Mouse (Mus musculus): ENCODE measurements at regions not wholly inside any gene's neighbourhood (a gene's known extent, or its start where the extent isn't known, plus 50 kb on each side); places are given as distances from the start of the nearest gene placed in this dataset.

DNA sequence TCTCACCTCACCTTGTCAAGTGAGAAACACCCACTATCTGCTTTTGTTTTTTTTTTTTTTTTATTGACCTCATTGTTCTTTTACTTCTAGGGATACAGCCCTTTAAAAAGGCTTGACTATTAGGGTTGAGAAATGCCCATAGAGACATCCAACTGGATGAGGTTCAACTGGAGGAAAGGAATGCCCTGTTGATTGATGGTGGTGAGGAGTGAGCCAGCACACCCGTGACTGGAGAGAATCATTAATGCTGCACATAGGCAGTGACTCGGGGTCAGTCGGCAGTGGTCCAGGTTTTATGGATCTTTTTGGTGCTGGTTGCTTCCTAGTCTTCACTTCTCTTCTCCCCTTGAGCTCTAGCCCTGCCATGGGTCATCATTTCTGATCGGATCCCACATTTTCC lies 82.9 kb upstream of the Cryz start:
- DNase-seq: no peak

DNA sequence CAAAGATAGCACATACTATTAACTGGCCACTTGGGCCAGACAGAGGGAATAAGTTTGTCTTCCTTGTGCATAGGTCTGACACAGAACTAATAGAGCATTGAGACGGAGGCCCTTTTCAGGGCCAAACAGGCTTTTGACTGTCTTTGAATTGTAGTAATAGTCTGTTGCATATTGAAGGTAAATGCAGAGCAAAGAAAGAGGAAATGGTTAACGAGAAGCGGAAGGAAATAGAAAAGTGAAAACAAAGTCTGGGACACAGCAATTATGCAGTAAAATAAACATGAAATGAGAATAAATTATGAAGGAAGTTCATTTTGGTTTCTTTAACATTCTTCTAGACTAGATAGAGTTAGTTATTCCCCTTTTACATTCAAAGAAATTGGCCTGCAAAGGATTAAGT lies 86.4 kb upstream of the Cryz start:
- no peak for DNase-seq

DNA sequence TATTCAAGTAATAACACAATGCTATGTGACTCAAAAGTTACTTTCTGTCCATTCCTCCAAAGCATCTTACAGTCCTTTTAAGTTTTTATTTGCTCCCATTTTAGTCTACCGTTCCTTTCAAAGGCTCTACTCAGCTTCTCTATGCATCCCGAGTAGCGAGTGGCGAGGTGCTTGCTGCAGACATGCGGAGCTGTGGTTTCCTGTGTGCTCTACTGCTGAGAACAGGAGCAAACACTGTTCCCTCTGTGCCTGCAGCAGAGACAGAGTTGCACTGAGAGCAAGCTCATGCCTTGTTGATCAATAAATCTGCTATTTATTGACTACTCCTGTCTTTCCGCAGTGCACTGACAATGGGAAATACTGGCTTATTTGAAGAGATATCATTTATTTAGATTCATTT lies 87.1 kb upstream of the Cryz start:
- DNase-seq: no peak

DNA sequence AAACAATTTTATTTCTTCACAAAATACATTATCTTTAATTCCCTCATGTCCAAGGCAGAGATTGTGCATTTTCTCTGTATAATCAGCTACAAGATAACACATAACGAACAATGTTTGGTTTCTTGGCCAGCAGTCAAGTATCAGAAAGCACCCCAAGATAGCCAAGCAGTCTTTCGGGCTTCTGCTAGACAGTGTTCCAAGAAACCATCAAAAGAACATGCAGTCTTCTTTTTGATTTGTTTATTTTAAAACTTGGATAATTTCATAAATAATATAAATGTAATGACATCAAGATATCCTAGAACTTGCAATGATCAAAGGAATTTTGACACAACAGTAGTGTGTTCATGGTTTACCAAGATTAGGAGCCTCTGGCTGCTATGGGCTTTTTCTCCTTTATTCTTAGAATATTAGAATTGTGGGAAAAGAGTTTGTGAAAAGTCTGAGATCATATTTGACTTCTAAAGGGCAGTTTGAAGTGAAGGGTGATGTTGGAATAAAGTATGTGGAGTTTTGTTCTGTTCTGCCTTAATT lies 103.1 kb upstream of the Cryz start:
- no peak for DNase-seq

DNA sequence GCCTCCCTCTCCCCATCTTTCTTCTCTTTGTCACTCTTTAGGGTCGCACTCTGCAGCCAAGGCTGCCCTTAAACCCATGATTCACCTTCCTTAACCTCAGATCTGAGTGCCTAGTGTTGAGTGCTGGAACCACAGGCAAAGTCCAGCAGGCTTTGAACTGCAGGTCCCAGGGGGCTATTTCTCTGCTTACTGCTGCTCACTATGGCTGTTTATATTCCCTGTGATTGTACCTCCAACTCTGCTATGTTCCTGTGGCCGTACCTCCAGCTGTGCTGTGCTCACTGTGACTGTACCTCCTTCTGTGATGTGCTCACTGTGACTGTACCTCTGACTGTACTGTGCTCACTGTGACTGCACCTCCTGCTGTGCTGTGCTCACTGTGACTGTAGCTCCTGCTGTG lies 124.1 kb upstream of the Cryz start:
- DNase-seq: no peak

DNA sequence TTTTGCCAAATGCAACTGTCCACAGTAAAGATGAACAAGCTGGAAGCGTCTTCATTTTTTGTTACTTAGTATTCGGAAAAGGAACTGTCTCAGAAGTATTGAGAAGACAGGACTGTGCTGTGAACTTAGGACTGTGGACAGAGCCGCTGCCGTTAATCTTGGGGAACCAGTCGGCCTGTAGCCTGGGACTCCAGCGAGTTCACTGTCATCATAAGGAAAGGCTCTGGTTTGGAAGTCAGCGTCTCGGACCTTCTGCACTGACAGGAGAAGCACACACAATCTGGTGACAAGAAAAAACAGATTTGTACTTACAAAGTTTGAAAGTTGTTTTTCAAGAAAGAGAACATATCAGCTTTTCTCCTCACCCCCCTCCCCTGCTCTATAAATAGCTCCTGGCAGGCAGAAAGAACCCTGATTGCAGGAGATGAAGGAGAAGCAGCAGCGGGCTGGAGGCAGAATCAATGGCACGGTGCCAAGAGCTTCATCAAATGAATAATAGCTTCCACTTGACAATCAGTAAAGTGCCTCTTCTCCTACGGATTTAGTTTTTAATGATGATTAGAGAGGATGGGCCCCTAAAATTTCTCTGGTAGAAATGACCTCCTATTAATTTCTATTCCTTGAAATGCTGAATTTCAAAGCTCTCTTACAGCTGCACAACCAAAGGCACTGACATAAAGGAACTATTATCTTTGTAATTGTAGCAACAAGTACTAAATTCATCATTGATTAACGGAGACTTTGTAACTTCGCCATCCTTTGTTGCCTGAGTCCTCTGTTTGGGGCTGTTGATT lies 128.7 kb upstream of the Cryz start:
- peak; percentile 30 for DNase-seq

DNA sequence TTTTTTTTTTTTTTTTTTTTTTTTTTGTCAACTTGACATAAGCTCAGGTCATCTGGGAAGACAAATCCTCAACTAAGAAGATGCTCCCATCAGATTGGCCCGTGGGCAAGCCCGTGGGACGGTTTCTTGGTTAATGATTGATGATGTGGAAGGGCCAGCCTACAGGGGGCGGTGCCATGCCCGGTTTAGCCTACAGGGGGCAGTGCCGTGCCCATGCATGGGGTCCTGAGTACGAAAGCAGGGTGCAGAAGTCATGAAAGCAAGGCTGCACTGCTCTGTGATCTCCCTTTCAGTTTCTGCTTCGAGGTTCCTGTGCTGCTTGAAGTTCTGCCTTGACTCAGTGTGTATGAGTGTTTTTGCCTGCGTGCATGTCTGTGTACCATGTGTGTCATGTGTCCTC lies 127.7 kb upstream of the Lhx8 start:
- no peak for DNase-seq

DNA sequence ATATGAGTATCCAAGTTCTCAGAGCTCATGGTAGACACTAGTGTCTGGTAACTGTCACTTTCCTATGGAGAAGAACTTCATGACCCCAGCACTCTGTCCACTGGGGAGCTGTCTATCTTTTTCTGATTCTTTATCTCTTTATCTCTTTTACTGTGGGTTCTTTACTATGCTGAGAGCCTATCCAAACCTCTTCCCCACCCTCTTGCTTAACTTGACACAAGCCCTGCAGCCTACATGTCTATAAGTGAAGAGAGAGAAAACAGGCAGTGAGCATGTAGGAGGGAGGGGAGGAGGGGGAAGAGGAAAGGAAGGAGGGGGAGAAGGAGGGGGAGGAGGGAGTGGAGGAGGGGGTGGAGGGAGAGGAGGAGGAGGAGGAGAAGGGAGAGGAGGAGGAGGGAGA lies 122.6 kb upstream of the Lhx8 start:
- DNase-seq: no peak

DNA sequence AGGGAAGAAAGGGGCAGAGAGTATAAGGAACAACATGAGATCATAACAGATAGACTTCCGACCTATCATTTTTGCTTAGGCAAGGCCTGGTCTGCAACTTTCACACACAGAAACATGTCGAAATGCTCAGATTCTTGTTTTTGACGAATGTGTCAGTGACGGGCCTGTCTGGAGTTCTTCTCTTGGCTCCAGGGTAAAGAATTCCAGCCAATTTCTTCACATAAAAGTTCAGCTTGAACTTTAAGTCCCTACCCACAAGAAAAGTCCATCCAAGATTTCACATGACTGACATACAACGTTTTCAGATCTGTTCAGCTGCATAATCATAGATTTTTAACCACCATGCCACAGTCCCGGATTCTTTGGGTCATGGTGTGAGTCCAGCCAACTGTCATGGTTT lies 122.1 kb upstream of the Lhx8 start:
- DNase-seq: no peak

DNA sequence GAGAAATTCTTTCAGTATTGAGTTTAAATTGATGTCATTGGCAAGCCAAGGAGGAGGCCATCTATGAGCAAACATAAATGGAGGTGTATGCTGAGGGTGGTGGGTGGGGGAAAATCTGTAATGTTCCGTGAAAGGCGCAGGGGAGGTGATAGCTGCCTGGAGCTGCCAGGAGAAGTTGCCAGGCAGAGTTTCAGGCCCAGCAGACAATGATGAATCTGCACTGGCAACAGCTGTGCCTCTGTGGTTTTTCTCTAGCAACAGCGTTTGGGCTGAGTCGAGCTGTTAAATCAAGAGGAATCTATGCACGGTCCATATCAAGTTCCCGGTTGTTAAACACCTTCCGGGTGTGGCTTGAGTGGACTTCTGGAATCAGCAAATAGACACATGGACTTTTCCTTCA lies 120.7 kb upstream of the Lhx8 start:
- no peak for DNase-seq

DNA sequence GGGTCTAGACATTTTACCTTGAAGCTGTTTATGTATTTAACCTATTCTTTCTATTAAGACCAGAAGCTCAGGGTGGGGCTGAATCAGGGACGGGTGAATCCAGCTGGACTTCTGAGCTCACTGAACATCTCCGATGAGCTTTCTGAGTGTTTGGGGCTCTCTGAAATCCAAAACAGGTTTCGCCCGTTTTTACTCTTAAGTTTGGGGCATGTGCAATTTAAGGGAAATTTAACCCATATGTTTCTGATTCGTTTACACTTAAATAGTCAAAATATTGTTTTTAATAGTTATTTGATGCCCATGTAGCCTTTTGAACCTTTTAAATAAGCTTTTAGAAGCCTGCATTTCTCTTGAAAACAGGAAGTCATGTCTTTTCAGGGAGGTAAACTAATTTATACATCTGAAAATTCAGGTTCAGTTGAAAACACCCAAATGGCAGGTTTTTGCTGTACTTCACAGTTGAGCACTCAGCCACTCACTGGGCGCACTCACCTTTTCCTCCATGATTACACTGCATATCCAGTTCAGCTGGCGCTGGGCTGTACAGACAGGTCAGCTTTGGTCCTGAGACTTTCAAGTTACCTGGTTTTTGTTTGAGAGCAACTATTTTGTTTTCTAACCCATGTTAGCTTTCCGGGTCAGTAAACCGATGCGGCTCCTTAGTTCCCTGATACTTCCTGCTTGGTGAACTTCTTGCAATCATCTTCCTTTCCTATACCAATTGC lies 113.1 kb upstream of the Lhx8 start:
- DNase-seq: no peak

DNA sequence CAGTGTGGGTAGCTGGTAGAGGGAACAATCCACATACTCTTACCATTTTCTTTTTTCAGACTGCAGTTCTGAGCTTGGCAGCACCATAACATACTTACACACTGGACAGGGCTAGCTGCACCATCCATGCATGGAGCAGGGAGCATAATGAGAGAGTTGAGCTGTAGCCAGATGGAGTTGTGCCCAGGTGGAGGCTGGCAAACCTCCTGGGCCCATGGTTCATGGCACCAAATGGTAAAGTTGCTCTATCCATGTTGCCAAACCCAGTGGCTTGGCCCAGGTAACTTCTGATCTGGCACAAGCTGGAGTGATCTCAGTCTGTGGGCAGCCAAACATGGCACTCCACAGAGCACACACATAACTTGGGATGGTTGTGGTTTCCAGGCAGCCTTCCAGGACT lies 111.0 kb upstream of the Lhx8 start:
- DNase-seq: no peak

DNA sequence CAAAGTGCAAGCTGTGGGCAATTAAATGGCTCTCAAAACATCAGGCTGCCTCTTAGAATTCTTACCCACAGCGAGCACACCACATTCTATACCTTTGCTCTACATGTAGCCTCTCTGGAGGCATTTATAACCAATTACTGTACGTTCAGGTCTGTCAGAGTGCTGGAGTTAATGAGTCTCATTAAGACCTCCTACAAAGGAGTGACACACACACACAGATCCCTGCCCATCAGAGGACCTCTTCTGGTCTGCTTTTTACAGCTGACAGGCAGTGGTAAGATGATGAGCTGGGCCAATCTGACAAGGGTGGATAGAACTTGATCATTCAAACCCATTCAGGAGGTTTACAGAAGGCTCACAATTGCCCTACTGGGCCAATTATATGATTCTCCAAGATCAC lies 110.4 kb upstream of the Lhx8 start:
- no peak for DNase-seq

DNA sequence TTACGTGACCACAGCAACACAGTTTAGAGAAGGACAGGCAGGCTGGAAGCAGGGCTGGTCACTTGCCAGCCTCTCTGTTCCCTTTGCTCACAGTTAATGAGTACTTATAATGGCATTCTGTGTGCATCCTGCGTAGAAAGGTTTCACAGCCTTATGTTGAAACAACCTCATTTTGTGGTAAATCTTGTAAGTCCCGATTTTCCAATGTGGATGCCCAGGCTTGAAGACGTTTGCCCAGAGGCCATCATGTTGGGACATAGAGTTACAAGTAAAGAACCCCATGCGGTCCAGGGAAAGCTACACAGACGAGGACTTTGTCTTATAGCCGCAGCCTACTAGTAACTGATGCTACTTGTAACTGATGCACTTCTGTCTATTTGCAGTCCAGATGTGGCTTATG lies 100.4 kb upstream of the Lhx8 start:
- DNase-seq: no peak

DNA sequence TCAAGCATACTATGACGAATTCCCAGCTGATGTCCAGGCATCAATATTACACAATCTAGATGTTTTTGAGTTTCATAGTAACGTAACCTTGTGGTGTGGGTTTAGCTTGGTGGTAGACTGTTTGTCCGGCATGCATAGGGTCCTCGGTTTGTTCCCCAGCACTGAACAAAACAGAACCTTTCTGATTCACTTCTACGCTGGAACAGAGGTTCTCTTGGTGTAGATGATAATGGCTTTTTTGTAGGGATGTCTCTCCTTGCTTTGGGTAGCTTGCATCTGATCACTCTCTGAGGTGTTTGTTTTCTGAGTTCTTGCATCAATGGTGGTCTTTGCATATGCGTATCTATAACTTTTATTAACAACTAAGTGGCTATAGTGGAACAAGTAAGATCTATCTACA lies 99.2 kb upstream of the Lhx8 start:
- DNase-seq: no peak

DNA sequence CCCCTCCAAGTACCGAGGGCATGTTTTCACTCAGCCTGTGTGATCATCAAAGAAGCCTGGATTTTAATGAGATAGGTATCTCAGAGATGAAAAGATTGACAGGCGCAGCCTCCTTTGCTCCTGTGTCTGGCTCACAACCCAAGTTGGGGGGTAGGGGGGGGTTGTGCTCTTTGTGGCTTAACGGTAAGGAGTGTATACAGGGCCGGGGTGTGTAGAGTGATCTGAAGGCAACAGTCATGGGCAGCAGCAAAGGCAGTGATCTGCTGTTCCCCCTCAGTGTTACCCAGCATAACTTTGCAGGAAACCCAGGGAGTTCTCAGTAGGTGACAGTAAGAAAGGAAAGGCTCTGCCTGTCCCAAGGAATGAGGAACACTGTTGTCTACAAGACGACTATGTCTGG lies 94.1 kb upstream of the Lhx8 start:
- DNase-seq: no peak

DNA sequence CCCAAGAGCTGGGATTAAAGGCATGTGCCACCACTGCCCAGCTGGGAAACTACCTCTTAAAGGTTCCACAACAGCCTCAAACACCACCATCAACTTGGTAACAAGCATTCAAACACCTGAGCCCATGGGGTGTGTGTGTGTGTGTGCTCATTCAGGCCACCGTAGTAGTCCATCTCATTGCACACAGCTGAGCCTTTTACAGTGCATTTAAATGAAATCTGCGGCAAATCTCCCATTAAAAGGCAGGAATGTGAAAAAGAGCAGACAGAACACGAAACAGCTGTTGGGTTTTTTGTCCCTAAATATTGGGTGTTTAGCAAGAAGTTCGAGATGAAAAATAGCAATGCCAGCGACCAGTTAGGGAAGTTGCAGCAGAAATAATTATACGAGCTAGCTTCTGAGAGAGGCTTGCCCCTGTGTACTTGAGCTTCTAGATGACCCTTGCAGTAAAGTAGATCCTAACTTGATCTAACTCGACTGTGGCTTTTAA lies 91.0 kb upstream of the Lhx8 start:
- no peak for DNase-seq

DNA sequence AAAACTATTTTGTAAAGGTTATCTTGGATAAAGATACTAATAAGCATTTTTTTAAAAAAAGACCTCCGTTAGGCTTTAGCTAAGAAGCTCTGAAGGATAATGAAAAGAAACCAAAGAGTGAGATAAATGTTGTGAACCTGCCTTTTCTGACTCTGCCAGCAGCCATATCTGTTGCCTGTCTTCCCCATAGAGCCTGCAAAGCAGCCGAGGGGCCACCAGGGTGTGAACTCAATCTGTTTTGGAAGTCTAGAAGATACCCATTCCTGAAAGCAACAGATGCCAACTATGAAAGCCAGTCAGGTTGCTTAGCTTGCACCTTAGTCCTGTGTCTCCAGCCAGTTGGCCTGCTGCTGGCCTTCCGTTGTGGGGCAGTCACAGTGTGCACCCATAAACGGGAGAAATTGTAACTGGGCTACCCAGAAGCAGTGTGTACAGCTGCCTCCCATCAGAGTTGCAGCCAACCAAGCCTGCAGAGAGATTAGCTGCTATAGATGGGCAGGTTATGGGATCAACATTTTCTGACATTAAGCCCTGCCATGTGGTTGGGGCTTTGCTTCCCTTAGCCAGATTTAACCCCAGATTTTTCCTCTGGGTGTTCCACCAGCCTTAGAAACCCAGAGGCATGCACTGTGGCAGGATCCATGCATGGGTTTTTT lies 87.8 kb upstream of the Lhx8 start:
- no peak for DNase-seq

DNA sequence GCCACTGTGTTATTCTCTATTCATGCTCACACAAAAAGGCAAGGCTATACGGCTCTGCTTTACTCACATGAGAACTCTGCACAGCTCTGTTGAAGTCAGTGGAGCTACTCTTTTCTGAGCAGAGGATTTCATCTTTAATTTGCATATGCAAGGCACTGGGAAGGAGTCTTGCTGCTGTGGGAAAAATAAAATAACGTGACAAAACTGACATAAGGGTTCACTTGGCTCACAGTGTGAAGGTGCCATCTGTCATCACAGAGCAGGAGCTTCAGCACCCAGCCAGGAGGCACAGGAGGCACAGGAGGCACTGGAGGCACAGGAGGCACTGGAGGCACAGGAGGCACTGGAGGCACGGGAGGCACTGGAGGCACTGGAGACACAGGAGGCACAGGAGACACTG lies 83.9 kb upstream of the Lhx8 start:
- peak in 1 of 2 experiments; percentile 4 for DNase-seq

DNA sequence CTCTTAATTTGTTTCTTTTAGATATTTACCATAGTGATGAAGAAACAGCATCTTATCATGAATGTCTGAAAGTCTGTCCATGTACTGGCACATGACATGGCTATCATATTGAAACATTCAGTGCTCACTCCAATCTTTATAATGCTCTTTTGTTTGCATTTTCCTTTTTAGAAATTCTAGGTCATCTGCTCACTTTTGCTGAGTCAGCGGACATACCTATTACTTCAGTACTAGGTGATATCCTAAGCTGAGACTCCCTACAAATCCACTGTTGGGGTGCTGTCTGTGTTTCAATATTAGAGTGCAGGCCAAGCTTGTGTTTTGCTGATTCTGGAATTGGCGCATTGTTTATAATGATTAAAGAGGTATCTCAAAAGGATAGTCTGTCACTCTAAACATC lies 79.8 kb upstream of the Lhx8 start:
- DNase-seq: no peak

DNA sequence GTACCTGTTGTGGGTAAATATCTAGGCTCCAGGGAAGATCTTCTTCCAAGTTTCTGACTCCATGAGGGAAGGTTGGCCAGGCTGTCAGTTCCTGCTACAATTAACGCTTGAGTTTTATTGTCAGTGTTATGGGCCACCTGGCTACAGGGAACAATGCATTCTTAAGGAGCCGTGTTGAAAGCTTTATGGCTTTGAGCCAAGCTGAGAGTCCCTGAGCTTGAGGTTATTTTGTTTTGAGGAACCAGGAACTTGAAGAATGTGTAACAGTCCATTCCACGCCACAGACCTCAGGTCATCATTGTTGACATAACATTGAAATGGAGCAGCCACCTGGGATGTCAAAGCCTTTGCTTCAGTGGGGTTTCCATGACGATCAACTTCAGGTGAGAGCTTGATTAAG lies 71.6 kb upstream of the Lhx8 start:
- no peak for DNase-seq

DNA sequence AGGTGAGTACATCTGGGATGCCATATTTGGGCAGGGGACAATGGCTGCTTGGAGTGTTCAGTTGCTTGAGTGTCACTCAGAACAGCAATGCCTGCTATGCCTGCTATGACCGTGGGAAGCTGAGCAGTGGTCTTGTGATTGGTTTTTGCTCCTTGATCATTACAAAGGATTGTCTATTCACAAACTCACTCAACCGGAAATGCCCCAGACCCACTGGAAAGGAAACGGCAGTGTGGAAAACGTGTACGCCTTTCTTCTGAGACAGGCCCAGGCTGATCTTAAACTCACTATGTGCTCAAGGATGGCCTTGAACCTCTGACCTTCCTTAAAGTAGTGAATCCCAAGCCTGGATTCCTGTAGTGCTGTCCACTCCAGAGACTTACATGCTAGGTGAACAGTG lies 63.2 kb upstream of the Lhx8 start:
- DNase-seq: no peak

DNA sequence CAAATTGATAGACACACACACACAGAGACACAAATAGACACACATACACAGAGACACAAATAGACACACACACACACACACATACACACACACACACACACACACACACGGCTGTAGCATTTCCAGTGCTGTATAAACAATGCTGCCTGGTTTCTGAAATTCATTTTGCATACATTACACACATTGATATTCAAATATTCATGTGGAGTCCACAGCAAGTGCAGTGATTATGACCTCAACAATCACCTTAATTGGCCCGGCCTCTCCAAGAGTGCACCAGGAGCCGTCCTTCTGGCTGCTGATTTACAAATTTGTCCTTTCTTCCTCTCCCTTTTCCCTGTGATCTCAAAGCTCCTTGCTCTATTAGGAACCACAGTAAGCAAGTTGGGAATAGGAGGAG lies 61.2 kb upstream of the Lhx8 start:
- no peak for DNase-seq

DNA sequence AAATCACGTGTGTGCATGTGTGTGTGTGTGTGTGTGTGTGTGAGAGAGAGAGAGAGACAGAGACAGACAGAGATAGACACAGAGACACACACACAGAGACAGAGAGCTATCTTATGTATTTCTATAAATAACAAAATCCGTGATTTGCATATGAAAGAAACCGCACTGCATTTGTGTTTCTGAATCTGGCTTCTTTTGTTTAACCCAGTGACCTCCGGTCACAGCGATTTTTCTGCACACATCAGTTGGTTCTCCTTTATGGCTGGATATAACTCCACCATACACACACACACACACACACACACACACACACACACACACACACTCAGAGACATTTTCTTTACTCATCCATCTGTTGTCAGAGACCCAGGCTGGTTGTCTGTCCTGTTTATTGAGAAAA lies 58.2 kb upstream of the Lhx8 start:
- DNase-seq: no peak
